Mouse (Mus musculus) urinary bladder, postnatal 14 days (tissue): ENCODE results near the gene Cyp2c23.

Experiments
- DNase-seq: peaks from one replicate; pipeline ENCODE4 v3.0.0; 2021; ENCODE audit warnings: low spot score

Gene Cyp2c23

GRCm38 (mm10) chr19:43972129-43972528 is 56.9 kb downstream of the Cyp2c23 start:
- no peak for DNase-seq

GRCm38 (mm10) chr19:43968436-43969026 is 60.5 kb downstream of the Cyp2c23 start:
- DNase-seq = no peak

- no peak for DNase-seq
Measured at GRCm38 (mm10) chr19:43966481-43966880, 62.5 kb downstream of the Cyp2c23 start.

GRCm38 (mm10) chr19:43965496-43966085 is 63.4 kb downstream of the Cyp2c23 start:
- DNase-seq = no peak

DNA sequence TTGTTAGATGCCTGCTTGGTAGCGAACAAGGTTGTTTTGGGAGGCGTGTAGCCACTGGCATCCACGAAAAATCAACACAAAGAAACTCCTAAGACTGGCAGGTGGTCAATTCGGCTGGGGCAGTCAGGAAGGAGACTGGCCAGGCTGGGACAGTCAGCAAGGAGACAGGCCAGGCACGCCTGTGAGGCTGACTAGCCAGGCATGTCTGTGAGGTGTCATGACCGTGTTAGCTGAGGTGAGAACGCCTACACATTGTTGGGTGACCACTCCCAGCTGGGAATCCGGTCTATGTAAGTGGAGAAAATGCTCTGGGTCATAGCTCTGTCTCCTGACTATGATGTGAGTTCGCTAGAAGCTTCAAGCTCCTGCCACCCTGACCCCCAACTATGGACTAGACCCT is 66.2 kb downstream of the Cyp2c23 start:
- no peak for DNase-seq

- no peak for DNase-seq
Measured at GRCm38 (mm10) chr19:43961185-43961584, 67.8 kb downstream of the Cyp2c23 start.

- DNase-seq = no peak
Measured at GRCm38 (mm10) chr19:43960014-43960413, 69.0 kb downstream of the Cyp2c23 start.

GRCm38 (mm10) chr19:43959162-43959561 is 69.8 kb downstream of the Cyp2c23 start:
- peak; percentile 81 for DNase-seq

- no peak for DNase-seq
Measured at GRCm38 (mm10) chr19:43957881-43958280, 71.1 kb downstream of the Cyp2c23 start.

DNA sequence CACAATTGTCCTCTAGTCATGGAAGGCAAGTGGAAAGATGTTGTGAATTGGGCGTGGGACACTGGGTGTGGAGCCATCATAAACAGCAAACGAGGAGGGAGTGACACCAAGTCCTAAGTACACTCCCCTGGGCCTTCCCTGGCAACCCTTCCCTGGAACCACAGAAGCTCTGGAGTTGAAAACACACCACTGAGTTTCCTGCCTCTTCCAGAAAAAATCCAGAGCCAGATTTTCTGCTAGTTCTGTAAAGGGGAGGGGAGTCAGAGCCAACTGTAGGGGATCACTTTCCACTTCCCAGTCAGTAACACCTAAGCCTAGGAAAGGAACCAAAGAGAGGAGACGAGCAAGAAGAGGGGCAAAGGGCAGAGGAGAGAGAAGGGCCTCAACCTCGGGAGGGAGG is 71.6 kb downstream of the Cyp2c23 start:
- no peak for DNase-seq

DNA sequence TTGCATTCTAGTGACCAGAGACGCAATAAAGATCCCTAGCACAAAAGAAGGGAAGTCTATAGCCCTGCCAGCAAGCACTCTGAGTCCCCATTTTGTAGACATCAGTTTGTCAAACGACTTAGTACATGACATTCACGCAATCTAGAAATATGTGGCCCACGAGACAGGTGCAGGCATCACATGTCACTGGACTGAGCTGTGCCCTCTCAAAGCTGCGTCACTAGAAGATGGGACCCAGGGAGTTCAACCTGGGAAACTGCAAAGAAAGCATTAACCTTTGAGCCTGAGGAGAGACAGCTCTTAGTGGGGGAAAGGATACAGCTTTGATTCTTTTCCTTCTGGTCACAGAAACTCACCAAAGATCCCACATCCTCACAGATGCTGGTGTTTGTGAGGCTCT is 73.7 kb downstream of the Cyp2c23 start:
- no peak for DNase-seq
